Mouse (Mus musculus) G1E (cell line): ENCODE measurements at regions not wholly inside any gene's neighbourhood (a gene's known extent, or its start where the extent isn't known, plus 50 kb on each side); places are given as distances from the start of the nearest gene placed in this dataset.

Source experiments
- CTCF ChIP-seq: IDR thresholded peaks from 2 replicates; pipeline ENCODE4 v1.5.1; 2012; ENCODE audit warnings: low read depth, low read length, inconsistent platforms, mixed read lengths
- GATA1 ChIP-seq: IDR thresholded peaks from 2 replicates; pipeline ENCODE4 v1.6.1; 2012; ENCODE audit warnings: borderline replicate concordance, low read length, inconsistent platforms, mixed read lengths
- TAL1 ChIP-seq: conservative IDR thresholded peaks from 2 replicates; pipeline ENCODE4 v1.6.1; 2012; ENCODE audit warnings: low read depth, low read length, inconsistent platforms, mixed read lengths

DNA sequence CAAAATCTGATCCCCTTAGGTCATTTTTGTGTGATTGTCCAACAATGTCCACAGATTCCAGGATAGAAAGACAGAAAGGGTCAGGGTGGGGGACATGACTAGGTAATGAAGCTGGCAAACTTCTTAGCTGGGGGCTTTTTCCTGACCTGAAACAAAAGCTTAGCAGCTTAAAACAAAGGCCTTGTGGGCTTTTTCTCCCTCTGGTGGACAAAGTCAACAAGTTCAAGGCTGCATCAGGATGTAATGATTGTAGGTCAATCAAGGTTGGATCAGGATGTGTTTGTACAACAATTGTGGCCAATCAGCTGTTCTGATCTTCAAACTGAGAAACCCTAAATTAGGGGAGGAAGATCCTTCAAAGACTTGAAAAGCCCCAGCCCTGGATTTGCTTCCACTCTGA, 252.0 kb upstream of the Prkcq start:
- TF ChIP-seq CTCF = no peak
- no peak for TF ChIP-seq GATA1
- TF ChIP-seq TAL1 = no peak
